ENCODE assay signal across 8 mouse cellular contexts in the genomic region with DNA sequence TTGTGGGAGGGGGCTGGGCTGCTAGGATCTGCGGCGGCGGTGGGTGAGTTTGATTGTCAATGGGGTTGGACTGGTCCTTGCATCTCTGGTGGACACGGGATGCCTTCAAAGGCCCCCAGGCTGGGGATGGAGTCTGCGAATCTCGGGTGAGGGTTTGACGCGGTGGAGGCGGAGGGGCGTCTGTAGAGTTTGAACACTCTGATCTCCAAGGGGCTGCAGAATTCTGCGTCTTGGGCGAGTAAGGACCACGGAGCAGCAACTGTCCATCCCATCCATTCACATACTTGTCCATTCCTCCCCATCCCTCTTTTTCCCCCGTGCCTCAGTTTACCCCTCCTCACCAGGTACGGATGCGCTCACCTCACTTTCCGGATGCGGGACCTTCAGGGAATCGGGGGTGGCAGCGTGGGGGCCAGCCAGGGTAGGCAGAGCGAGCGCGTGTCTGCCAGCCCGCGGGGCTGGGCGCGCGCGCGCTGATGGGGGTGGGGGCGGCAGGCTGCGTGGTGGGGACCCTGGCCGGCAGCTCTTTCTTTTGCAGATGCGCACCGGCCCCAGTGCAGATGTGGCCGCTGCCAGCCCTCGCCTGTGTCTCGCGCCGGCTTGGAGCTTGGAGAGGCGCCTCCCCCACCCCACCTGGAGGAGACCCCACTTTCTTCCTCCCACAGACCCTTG. TPM values are rescaled to one million over a fixed set of nuclear protein-coding genes. Genes with fewer than 3 reads are reported as not detected.
DNase-seq lines count a peak whose midpoint lies in the region; ATAC-seq and TF ChIP-seq lines count a peak whose summit lies in the region.

TSS of gene Shisa7 (minus strand) at position 452 of the 672 bp plus-strand sequence.

- no peak within 1 kb of the TSS for H3K27ac ChIP-seq in kidney, embryonic 16.5 days (ENCODE audit: low read length)
- H3K27ac ChIP-seq in forebrain, embryonic 11.5 days (ENCODE audit: low read depth, low read length): no peak within 1 kb of the TSS
- H3K27ac ChIP-seq in midbrain, postnatal 0 days (ENCODE audit: low read depth, low read length): peak within 1 kb of the TSS; percentile 80

- H3K4me3 ChIP-seq in kidney, embryonic 16.5 days (ENCODE audit: low read length): peak within 1 kb of the TSS; percentile 51
- H3K4me3 ChIP-seq in forebrain, embryonic 11.5 days (ENCODE audit: low read depth, low read length): peak within 1 kb of the TSS; percentile 49
- peak within 1 kb of the TSS; percentile 58 for H3K4me3 ChIP-seq in midbrain, postnatal 0 days (ENCODE audit: low read depth, low read length)

- peaks cover 21% of the 10 kb centered on the region for H3K4me1 ChIP-seq in kidney, embryonic 16.5 days (ENCODE audit: insufficient read depth, low read length)
- peaks cover 16% of the 10 kb centered on the region; the same call in 1 of the 2 replicates for H3K4me1 ChIP-seq in forebrain, embryonic 11.5 days (replicated peaks; ENCODE audit: control insufficient read depth, insufficient read depth, low read length)
- H3K4me1 ChIP-seq in midbrain, postnatal 0 days (ENCODE audit: insufficient read depth, low read length): peaks cover 7% of the 10 kb centered on the region; the same call in 1 of the 2 replicates

- H3K27me3 ChIP-seq in kidney, embryonic 16.5 days (ENCODE audit: insufficient read depth, low read length): peaks cover 56% of the 10 kb centered on the region
- peaks cover 24% of the 10 kb centered on the region for H3K27me3 ChIP-seq in forebrain, embryonic 11.5 days (ENCODE audit: control insufficient read depth, insufficient read depth, low read length)
- H3K27me3 ChIP-seq in midbrain, postnatal 0 days (ENCODE audit: insufficient read depth, low read length): no peaks in the 10 kb centered on the region

- no peak for TF ChIP-seq CTCF in midbrain, postnatal 0 days (IDR thresholded peaks at IDR 0.05)

- H3K4me2 ChIP-seq in kidney, embryonic 16.5 days (replicated peaks; ENCODE audit: low read depth, low read length): peak within 1 kb of the TSS; percentile 85
- peak within 1 kb of the TSS; percentile 96 for H3K4me2 ChIP-seq in forebrain, embryonic 11.5 days (ENCODE audit: low read depth, low read length, severe bottlenecking)
- peak within 1 kb of the TSS; percentile 65 for H3K4me2 ChIP-seq in midbrain, postnatal 0 days (ENCODE audit: low read depth, low read length, poor library complexity, severe bottlenecking)

- H3K9me3 ChIP-seq in kidney, embryonic 16.5 days (ENCODE audit: low read length): no peaks in the 10 kb centered on the region
- H3K9me3 ChIP-seq in forebrain, embryonic 11.5 days (ENCODE audit: control insufficient read depth, low read length): no peaks in the 10 kb centered on the region; the same call in 1 of the 2 replicates
- H3K9me3 ChIP-seq in midbrain, postnatal 0 days (ENCODE audit: low read length): no peaks in the 10 kb centered on the region

- peak within 1 kb of the TSS; percentile 39 for H3K9ac ChIP-seq in kidney, embryonic 16.5 days (replicated peaks; ENCODE audit: low read length)
- H3K9ac ChIP-seq in forebrain, embryonic 11.5 days (ENCODE audit: low read length): peak within 1 kb of the TSS; percentile 50
- peak within 1 kb of the TSS; percentile 61 for H3K9ac ChIP-seq in midbrain, postnatal 0 days (replicated peaks; ENCODE audit: low read length, poor library complexity, severe bottlenecking)

- WGBS in kidney, embryonic 16.5 days: under 1% methylated on average over 38 of the region's 41 CpGs
- WGBS in forebrain, embryonic 11.5 days: under 1% methylated on average over 41 of the region's 41 CpGs
- 0% methylated on average over 20 of the region's 41 CpGs for WGBS in midbrain, postnatal 0 days

- H3K36me3 ChIP-seq in kidney, embryonic 16.5 days (ENCODE audit: insufficient read depth, low read length): no peaks in the 10 kb centered on the region
- H3K36me3 ChIP-seq in forebrain, embryonic 11.5 days (ENCODE audit: control insufficient read depth, insufficient read depth, low read length): no peaks in the 10 kb centered on the region
- no peaks in the 10 kb centered on the region for H3K36me3 ChIP-seq in midbrain, postnatal 0 days (ENCODE audit: insufficient read depth, low read length)

- peak; percentile 65 for ATAC-seq in kidney, embryonic 16.5 days (ENCODE audit: low FRiP score, low TSS enrichment)
- ATAC-seq in forebrain, embryonic 11.5 days (replicated peaks; ENCODE audit: low FRiP score): peak; percentile 53
- peak; percentile 61 for ATAC-seq in midbrain, postnatal 0 days (ENCODE audit: low FRiP score)

- DNase-seq in kidney, postnatal 36 days: no peak
- DNase-seq in forebrain, embryonic 11.5 days (ENCODE audit: low spot score): no peak
- DNase-seq in layer of hippocampus, postnatal 14 days (ENCODE audit: low spot score in 2 of 2): peak in 1 of 2 experiments; percentile 57
- DNase-seq in midbrain, postnatal 0 days (ENCODE audit: low spot score): no peak
- DNase-seq in adrenal gland, adult 2 months: no peak
- DNase-seq in spleen, adult 12 weeks (ENCODE audit: low spot score): no peak
- no peak for DNase-seq in T-cell, adult 2 months (ENCODE audit: low spot score)

RNA-seq across cellular contexts. Expression of gene Shisa7, which starts in this region (rescaled TPM):
- 0.84 and 1.1 TPM in 2 replicates for polyA plus RNA-seq in kidney, embryonic 16.5 days (2015; fragmentation: Nextera tagmentation; extraction: Ambion mirVana)
- polyA plus RNA-seq in forebrain, embryonic 11.5 days (2014; fragmentation: Nextera tagmentation; extraction: Ambion mirVana): 2.2 and 3.0 TPM in 2 replicates
- 100 to 1,000 TPM; 134 to 137 TPM for total RNA-seq in layer of hippocampus, postnatal 14 days (2021)
- total RNA-seq in midbrain, postnatal 0 days (2014; rRNA removed): 51.4 and 68.5 TPM in 2 replicates
- polyA plus RNA-seq in midbrain, postnatal 0 days (2015; fragmentation: Nextera tagmentation; extraction: Ambion mirVana): 9.3 and 10.1 TPM in 2 replicates
- 1 to 10 TPM; 1.9 TPM for total RNA-seq in adrenal gland, adult 2 months (2021)
- 2.9 and 4.0 TPM in 2 replicates for polyA plus RNA-seq in adrenal gland, adult 2 months (2012; rRNA removed)

Comparison
In these comparisons a context has a peak if more than half of its experiments do, and no peak if none do; other contexts are left out.
1. RNA of gene Shisa7 (total RNA-seq): 134 to 137 TPM in layer of hippocampus, postnatal 14 days and 51.4 to 68.5 TPM in midbrain, postnatal 0 days; 1.9 TPM in adrenal gland, adult 2 months; every median in the first group is over 10 times any median in the second.
2. Peak in every context shown above with its lines, with median percentiles within 50 percentile points of each other: ATAC-seq, H3K4me2 ChIP-seq, H3K4me3 ChIP-seq and H3K9ac ChIP-seq.